Mouse (Mus musculus) common myeloid progenitor, adult 5-6 weeks (primary cell): ENCODE measurements around the gene Krtap9-1. TPM values are rescaled to one million over a fixed set of nuclear protein-coding genes. Genes with fewer than 3 reads are reported as not detected.
"Not testable (repeated sequence)": the region's sequence is repeated elsewhere in the genome, so short reads cannot be mapped to it uniquely, and the experiment has no call there.

Source experiments
- ATAC-seq: replicated peaks from 2 replicates; pipeline ENCODE4 v1.8.0; 2016; ENCODE audit warnings: low read depth, mild to moderate bottlenecking, moderate TSS enrichment, inconsistent platforms; ENCODE audit not compliant: poor library complexity, severe bottlenecking
- total RNA-seq: library from RNA; stranded (forward); fragments of 200-1000, 187-1606 nt; gene quantifications from 2 replicates; pipeline ENCODE4 v1.2.3, GENCODE M21; 2017

Gene Krtap9-1
- not detected in 2 replicates for total RNA-seq

DNA sequence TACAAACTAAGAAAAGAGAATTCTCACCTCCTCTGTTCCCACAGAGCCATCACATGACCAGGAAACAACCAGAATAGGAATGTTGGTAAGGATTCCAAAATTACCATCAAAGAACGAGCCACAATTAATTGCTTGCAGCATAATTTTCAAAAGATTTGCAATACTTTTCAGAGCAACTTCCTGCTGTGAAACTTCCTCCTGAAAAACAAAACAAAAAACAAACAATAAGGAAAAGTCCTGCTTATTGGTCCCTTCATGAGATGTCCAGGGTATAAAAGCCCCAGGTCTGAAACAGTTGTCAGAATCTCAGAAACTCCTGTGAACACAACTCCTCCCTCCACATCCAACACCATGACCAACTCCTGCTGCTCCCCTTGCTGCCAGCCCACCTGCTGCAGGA, at the start of gene Krtap9-1:
Krtap9-1 (plus strand) TSS at position 301 of the 400 bp plus-strand sequence.
- not testable (repeated sequence) for ATAC-seq

DNA sequence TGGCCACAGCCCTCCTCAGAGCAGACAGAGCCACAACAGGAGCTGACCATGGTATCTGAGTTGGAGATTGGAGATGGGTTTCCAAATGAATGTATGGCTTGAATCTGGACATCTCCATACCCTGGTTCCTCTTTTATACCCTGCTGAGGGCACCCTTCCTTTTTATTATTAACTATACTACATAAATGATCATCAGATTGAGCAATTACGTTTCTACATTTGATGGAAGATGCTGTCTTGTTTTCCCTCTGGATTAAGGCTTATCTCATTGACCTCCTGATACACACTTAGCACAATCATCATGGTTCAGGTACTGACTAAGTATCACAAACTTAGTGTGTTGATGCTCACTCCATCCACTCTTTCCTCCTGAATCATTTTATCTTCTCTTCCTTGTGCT, 35.2 kb upstream of the Krtap9-1 start, which contains the start of gene 2300003K06Rik:
2300003K06Rik (minus strand) TSS at position 101 of the 400 bp plus-strand sequence.
- ATAC-seq = no peak

DNA sequence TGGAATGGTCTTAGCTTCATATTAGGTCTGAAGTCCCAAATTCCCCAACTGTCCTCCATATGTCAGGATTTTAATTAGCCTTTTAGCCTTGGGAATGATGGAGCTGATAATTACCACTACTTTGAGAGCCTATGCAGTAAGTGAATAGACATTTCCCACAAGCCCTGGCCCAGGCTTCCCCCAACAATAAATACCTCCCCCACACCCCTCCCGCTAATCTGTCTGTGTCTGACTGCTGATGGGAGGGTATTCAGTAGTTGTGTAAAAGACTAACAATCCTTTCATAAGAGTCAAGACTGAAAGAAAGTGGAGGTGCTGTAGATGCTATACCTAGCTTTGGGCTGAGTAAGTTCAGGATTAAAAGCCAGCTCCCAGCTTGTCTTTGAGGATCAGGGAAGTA, 31.0 kb upstream of the Krtap9-1 start:
- no peak for ATAC-seq

DNA sequence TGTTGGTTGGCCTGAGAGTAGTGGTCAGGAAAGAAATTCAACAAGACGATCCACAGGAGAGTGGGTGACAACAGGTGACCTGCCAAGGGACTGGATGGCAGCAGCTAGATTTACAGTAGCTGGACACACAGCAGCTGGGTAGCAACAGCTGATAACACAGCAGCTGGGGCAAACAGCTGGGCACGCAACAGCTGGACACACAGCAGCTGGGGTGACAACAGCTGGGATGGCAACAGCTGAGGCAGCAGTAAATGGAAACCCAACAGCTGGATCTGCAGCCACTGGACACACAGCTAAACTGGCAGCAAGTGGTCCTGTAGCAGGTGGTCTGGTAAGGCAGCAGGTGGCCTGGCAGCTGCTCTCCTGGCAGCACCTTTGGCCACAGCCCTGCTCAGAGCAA, 26.4 kb upstream of the Krtap9-1 start:
- no peak for ATAC-seq

DNA sequence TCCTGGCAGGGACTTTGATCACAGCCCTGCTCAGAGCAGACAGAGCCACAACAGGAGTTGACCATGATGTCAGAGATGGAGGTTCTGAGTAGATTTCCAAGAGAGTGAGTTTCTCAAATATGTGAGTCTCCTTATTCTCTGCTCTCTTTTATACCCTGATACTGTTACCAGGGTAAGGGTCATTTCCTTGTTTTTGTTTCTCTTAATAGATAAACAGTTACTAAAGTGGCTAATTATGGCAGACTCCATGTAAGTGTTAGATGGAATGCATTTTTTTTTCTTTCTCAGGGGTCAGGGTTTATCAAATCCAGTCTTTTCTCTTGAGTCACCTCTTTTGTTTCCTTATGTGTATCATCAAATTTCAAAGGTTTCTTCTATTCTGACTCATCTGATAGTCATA, 21.7 kb upstream of the Krtap9-1 start, which contains the start of gene Krtap4-16:
Krtap4-16 (minus strand) TSS at position 101 of the 400 bp plus-strand sequence.
- no peak for ATAC-seq

DNA sequence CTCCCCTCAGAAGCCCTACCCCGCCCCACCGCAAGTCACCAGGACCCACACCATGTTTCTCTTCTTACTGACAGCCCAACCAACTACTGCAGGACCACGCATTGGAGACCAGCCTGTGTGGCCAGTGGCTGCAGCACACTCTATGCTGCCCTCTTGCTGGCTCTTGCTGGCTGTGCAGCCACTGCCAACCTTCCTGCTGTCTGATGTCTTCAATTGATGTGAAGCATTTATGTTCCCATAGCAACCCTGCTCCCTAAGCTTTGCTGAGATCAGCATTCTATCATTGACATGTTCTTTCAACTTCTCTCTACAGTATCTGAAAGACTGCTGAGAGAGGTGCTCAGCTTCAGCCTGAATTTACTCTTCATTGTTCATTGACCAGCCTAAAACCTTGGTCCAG, 19.1 kb upstream of the Krtap9-1 start:
- ATAC-seq = no peak

DNA sequence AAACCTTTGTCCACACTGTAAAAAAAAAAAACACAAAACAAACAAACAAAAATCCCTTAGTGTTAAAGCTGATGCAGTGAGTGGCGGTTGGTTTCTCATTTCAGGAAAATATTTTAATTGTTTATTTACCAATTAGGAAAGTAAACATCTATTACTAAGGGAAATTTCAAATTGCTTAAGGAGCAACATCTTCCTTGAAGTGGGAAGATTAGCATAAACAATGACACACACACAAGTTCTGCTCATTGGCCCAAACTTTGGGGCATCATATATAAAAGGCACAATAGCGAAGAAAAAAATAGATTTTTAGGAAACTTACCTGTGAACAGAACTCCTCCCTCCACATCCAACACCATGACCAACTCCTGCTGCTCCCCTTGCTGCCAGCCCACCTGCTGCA, 15.6 kb upstream of the Krtap9-1 start, which contains the start of gene Gm11568:
Gm11568 (plus strand) TSS at position 301 of the 400 bp plus-strand sequence.
- no peak for ATAC-seq

DNA sequence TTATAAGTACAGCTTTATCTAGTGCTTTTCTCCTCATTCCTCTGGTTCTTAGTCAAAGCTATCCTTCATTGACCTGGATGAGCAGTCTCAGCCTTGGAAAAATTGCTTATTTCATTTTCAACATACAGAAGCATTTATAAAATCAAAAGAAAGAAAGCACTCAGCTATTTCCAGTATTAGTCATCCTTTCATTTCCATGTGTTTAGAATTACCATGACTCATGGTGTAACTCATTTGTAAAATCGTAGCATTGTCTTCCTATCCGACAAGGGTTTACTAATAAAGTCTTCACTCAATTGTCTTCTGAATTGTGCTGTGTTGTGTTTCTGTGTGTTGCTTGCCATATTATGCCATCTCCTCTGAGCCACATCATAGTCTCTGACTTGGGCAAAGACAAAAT, 14.4 kb upstream of the Krtap9-1 start:
- no peak for ATAC-seq

DNA sequence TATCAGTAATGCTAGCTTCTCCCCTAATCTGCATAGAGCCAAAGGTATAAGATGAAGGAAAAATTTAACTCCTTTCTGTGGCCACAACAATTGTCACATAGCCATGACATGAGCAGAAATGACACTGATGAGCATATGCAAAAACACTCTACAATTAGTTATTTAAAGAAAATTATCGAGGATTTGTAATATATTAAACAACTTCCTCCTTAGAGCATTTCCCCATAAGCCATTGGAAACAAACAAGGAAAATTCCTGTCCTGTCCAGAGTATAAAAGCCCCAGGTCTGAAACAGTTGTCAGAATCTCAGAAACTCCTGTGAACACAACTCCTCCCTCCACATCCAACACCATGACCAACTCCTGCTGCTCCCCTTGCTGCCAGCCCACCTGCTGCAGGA, 9.0 kb upstream of the Krtap9-1 start, which contains the start of gene Gm11559:
Gm11559 (plus strand) TSS at position 301 of the 400 bp plus-strand sequence.
- not testable (repeated sequence) for ATAC-seq

DNA sequence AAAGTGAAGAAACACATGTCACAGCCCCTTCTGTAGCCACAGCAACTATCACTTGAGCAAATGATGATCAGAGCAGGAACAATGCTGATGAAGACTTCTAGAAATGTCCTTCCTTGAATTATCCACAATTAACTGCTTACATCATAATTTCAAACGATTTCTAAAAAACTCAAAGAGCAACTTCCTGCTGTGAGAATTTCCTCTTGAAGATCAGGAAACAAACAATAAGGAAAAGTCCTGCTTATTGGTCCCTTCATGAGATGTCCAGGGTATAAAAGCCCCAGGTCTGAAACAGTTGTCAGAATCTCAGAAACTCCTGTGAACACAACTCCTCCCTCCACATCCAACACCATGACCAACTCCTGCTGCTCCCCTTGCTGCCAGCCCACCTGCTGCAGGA, 5.7 kb downstream of the Krtap9-1 start, which contains the start of gene Gm11567:
Gm11567 (plus strand) TSS at position 301 of the 400 bp plus-strand sequence.
- not testable (repeated sequence) for ATAC-seq

DNA sequence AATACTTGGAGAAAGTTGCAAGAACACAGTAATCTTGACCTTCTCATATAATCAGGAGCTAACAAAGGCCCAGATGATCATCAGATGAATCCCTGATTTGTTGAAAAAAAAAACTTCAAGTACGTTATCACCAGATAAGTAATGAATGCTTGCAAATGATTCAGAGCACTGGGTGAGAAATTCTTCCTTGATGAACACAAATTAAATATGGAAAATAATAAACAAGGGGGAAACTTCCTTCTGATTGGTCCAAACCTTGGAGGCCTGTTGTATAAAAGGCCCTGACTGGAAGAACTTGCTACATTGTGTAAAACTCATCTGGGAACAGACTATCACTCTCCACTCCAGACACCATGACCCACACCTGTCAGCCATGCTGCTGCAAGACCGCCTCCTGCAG, 34.4 kb downstream of the Krtap9-1 start, which contains the start of gene Krtap31-1:
Krtap31-1 (plus strand) TSS at position 301 of the 400 bp plus-strand sequence.
- no peak for ATAC-seq

DNA sequence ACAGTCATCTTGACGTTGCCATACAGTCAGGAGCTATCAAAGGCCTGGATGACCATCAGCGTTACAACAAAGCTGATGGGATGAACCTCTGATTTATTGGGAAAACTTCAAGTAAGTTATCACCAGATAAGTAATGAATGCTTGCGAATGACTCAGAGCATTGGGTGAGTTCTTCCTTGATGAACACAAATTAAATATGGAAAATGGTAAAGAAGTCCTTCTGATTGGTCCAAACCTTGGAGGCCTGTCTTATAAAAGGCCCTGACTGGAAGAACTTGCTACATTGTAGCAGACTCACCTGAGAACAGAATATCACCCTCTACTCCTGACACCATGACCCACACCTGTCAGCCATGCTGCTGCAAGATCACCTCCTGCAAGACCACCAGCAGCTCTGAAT, 41.3 kb downstream of the Krtap9-1 start, which contains the start of gene Gm11565:
Gm11565 (plus strand) TSS at position 301 of the 400 bp plus-strand sequence.
- no peak for ATAC-seq

Other genes starting within 250 kb of the Krtap9-1 start
- not detected in 2 replicates for gene Krtap4-1, start 245.2 kb upstream of the Krtap9-1 start, total RNA-seq
- gene Krtap4-2, start 238.3 kb upstream of the Krtap9-1 start, total RNA-seq = not detected in 2 replicates
- not detected in 2 replicates for gene Krtap4-7, start 229.3 kb upstream of the Krtap9-1 start, total RNA-seq
- not detected in 2 replicates for gene Gm11555, start 223.2 kb upstream of the Krtap9-1 start, total RNA-seq
- not detected in 2 replicates for gene Gm11563, start 214.4 kb upstream of the Krtap9-1 start, total RNA-seq
- not detected in 2 replicates for gene Krtap4-6, start 207.4 kb upstream of the Krtap9-1 start, total RNA-seq
- not detected in 2 replicates for gene Gm14190, start 182.6 kb upstream of the Krtap9-1 start, total RNA-seq
- not detected in 2 replicates for gene Gm14180, start 139.1 kb upstream of the Krtap9-1 start, total RNA-seq
- not detected in 2 replicates for gene Gm11595, start 100.5 kb upstream of the Krtap9-1 start, total RNA-seq
- gene Krtap4-8, start 92.7 kb upstream of the Krtap9-1 start, total RNA-seq = not detected in 2 replicates
- not detected in 2 replicates for gene Krtap4-9, start 88.2 kb upstream of the Krtap9-1 start, total RNA-seq
- not detected in 2 replicates for gene Gm11596, start 79.9 kb upstream of the Krtap9-1 start, total RNA-seq
- not detected in 2 replicates for gene Gm11569, start 74.5 kb upstream of the Krtap9-1 start, total RNA-seq
- gene Gm11554, start 68.9 kb upstream of the Krtap9-1 start, total RNA-seq = not detected in 2 replicates
- gene Krtap4-13, start 63.5 kb upstream of the Krtap9-1 start, total RNA-seq = not detected in 2 replicates
- not detected in 2 replicates for gene Gm11564, start 57.7 kb upstream of the Krtap9-1 start, total RNA-seq
- gene 2300003K06Rik, start 35.3 kb upstream of the Krtap9-1 start, total RNA-seq = not detected in 2 replicates
- gene Krtap4-16, start 21.8 kb upstream of the Krtap9-1 start, total RNA-seq = not detected in 2 replicates
- not detected in 2 replicates for gene Gm11568, start 15.5 kb upstream of the Krtap9-1 start, total RNA-seq
- not detected in 2 replicates for gene Gm11559, start 8.9 kb upstream of the Krtap9-1 start, total RNA-seq
- gene Gm11567, start 5.8 kb downstream of the Krtap9-1 start, total RNA-seq = not detected in 2 replicates
- not detected in 2 replicates for gene Krtap31-1, start 34.5 kb downstream of the Krtap9-1 start, total RNA-seq
- gene Gm11565, start 41.4 kb downstream of the Krtap9-1 start, total RNA-seq = not detected in 2 replicates
- not detected in 2 replicates for gene Krtap31-2, start 62.9 kb downstream of the Krtap9-1 start, total RNA-seq
- gene Krtap9-5, start 75.1 kb downstream of the Krtap9-1 start, total RNA-seq = not detected in 2 replicates
- gene Krtap29-1, start 105.7 kb downstream of the Krtap9-1 start, total RNA-seq = not detected in 2 replicates
- not detected in 2 replicates for gene Krtap16-1, start 113.2 kb downstream of the Krtap9-1 start, total RNA-seq
- not detected in 2 replicates for gene Krtap17-1, start 120.6 kb downstream of the Krtap9-1 start, total RNA-seq
- gene Krt33a, start 142.8 kb downstream of the Krtap9-1 start, total RNA-seq = not detected in 2 replicates
- gene Krt33b, start 156.5 kb downstream of the Krtap9-1 start, total RNA-seq = not detected in 2 replicates
- gene Krt34, start 168.2 kb downstream of the Krtap9-1 start, total RNA-seq = not detected in 2 replicates
- not detected in 2 replicates for gene Krt31, start 177.2 kb downstream of the Krtap9-1 start, total RNA-seq
- not detected in 2 replicates for gene Krt32, start 214.8 kb downstream of the Krtap9-1 start, total RNA-seq
- gene Krt35, start 222.9 kb downstream of the Krtap9-1 start, total RNA-seq = not detected in 2 replicates
- gene Krt36, start 232.2 kb downstream of the Krtap9-1 start, total RNA-seq = not detected in 2 replicates
- gene Krt13, start 248.2 kb downstream of the Krtap9-1 start, total RNA-seq = not detected in 2 replicates